Mouse (Mus musculus) MEL (cell line): Measurements from ENCODE around the gene Rab44. TPM values are rescaled to one million over a fixed set of nuclear protein-coding genes. Genes with fewer than 3 reads are reported as not detected.

Experiments
- DNase-seq: peaks from one replicate; pipeline ENCODE4 v3.0.0; 2011; ENCODE audit warnings: low read depth, low spot score
- H3K27ac ChIP-seq: 2 replicates; pipeline ENCODE4 v1.5.1; 2012; ENCODE audit warnings: low read depth, mild to moderate bottlenecking, control low read depth, low read length, moderate library complexity; ENCODE audit not compliant: control insufficient read depth
- H3K27me3 ChIP-seq, 2 experiments: fragments of 150-350 bp in 1 of 2; sonication (generic) in 1 of 2; 2 replicates each; pipeline ENCODE4 v1.6.1; 2012; ENCODE audit warnings: low read length in 2 of 2, mild to moderate bottlenecking in 2 of 2, improper control_type of control experiment in 1 of 2, moderate library complexity in 1 of 2; ENCODE audit not compliant: insufficient read depth in 2 of 2, control insufficient read depth in 1 of 2
- H3K36me3 ChIP-seq, 2 experiments: 2 replicates each; pipeline ENCODE4 v1.6.1; 2012 to 2014; ENCODE audit warnings: low read length in 2 of 2, improper control_type of control experiment in 1 of 2, inconsistent platforms in 1 of 2, mild to moderate bottlenecking in 1 of 2; ENCODE audit not compliant: insufficient read depth in 2 of 2, control insufficient read depth in 1 of 2
- H3K4me1 ChIP-seq, 2 experiments: fragments of 150-350 bp in 1 of 2; sonication (generic) in 1 of 2; 2 replicates each; pipeline ENCODE4 v1.6.1; 2012; ENCODE audit warnings: low read length in 2 of 2, improper control_type of control experiment in 1 of 2, mild to moderate bottlenecking in 1 of 2; ENCODE audit not compliant: insufficient read depth in 2 of 2, control insufficient read depth in 1 of 2
- H3K4me3 ChIP-seq, 2 experiments: fragments of 150-350 bp in 1 of 2; sonication (generic) in 1 of 2; 2 replicates each; pipeline ENCODE4 v1.5.1; 2012; ENCODE audit warnings: low read depth in 2 of 2, low read length in 2 of 2, mild to moderate bottlenecking in 2 of 2, moderate library complexity in 2 of 2, control low read depth in 1 of 2, improper control_type of control experiment in 1 of 2; ENCODE audit not compliant: control insufficient read depth in 1 of 2, insufficient read depth in 1 of 2
- H3K79me2 ChIP-seq: 2 replicates; pipeline ENCODE4 v1.6.1; 2012; ENCODE audit warnings: mild to moderate bottlenecking, low read length, moderate library complexity; ENCODE audit not compliant: control insufficient read depth, poor library complexity, insufficient read depth
- H3K9ac ChIP-seq: 2 replicates; pipeline ENCODE4 v1.6.1; 2012; ENCODE audit warnings: low read depth, mild to moderate bottlenecking, control low read depth, low read length, moderate library complexity; ENCODE audit not compliant: control insufficient read depth, poor library complexity, severe bottlenecking
- H3K9me3 ChIP-seq: fragments of 150-350 bp; sonication (generic); replicated peaks from 2 replicates; pipeline ENCODE4 v1.6.1; 2012; ENCODE audit warnings: mild to moderate bottlenecking, low read length, improper control_type of control experiment, moderate library complexity; ENCODE audit not compliant: insufficient read depth
- E2F4 ChIP-seq: IDR thresholded peaks from 2 replicates; pipeline ENCODE4 v1.6.1; 2011; ENCODE audit warnings: low read depth, low read length, improper control_type of control experiment, borderline replicate concordance
- JUND ChIP-seq: IDR thresholded peaks from 2 replicates; pipeline ENCODE4 v1.6.1; 2011; ENCODE audit warnings: low read depth, mild to moderate bottlenecking, improper control_type of control experiment, low read length
- MAZ ChIP-seq: IDR thresholded peaks from 2 replicates; pipeline ENCODE4 v1.6.1; 2012; ENCODE audit warnings: low read depth, mild to moderate bottlenecking, inconsistent platforms, low read length, improper control_type of control experiment
- MEF2A ChIP-seq: IDR thresholded peaks from 2 replicates; pipeline ENCODE4 v1.6.1; 2014; ENCODE audit warnings: low read depth, mild to moderate bottlenecking, inconsistent platforms, low read length, improper control_type of control experiment; ENCODE audit not compliant: poor library complexity, insufficient replicate concordance, severe bottlenecking; ENCODE audit errors: extremely low read depth
- MYB ChIP-seq: IDR thresholded peaks from 2 replicates; pipeline ENCODE4 v1.6.1; 2011; ENCODE audit warnings: mild to moderate bottlenecking, low read depth, low read length, improper control_type of control experiment
- NELFE ChIP-seq: IDR thresholded peaks from 2 replicates; pipeline ENCODE4 v1.6.1; 2011; ENCODE audit warnings: low read depth, low read length, improper control_type of control experiment
- POLR2A ChIP-seq, 2 experiments: IDR thresholded peaks; 2 replicates each; pipeline ENCODE4 v1.6.1; 2011 to 2012; ENCODE audit warnings: low read length in 2 of 2, mild to moderate bottlenecking in 2 of 2, control low read depth in 1 of 2, improper control_type of control experiment in 1 of 2, low read depth in 1 of 2, moderate library complexity in 1 of 2; ENCODE audit not compliant: control insufficient read depth in 1 of 2, insufficient read depth in 1 of 2, poor library complexity in 1 of 2
- SIN3A ChIP-seq: IDR thresholded peaks from 2 replicates; pipeline ENCODE4 v1.6.1; 2012; ENCODE audit warnings: low read length, improper control_type of control experiment, inconsistent platforms
- USF1 ChIP-seq: IDR thresholded peaks from 2 replicates; pipeline ENCODE4 v1.6.1; 2014; ENCODE audit warnings: low read depth, mild to moderate bottlenecking, inconsistent platforms, low read length, improper control_type of control experiment, moderate library complexity
- USF2 ChIP-seq, 2 experiments: IDR thresholded peaks; 2 replicates each; pipeline ENCODE4 v1.6.1; 2011 to 2012; ENCODE audit warnings: improper control_type of control experiment in 2 of 2, low read length in 2 of 2, borderline replicate concordance in 1 of 2, inconsistent platforms in 1 of 2, low read depth in 1 of 2, mild to moderate bottlenecking in 1 of 2; ENCODE audit not compliant: insufficient read depth in 1 of 2
- ZMIZ1 ChIP-seq: IDR thresholded peaks from 2 replicates; pipeline ENCODE4 v1.6.1; 2012; ENCODE audit warnings: low read depth, mild to moderate bottlenecking, inconsistent platforms, low read length, improper control_type of control experiment, moderate library complexity
- ZNF384 ChIP-seq: IDR thresholded peaks from 2 replicates; pipeline ENCODE4 v1.6.1; 2012; ENCODE audit warnings: low read depth, mild to moderate bottlenecking, inconsistent platforms, low read length, improper control_type of control experiment
- polyA plus RNA-seq, 2 experiments: library from polyadenylated mRNA; stranded (reverse) in 1 of 2; unstranded in 1 of 2; fragments of >175 nt in 1 of 2; fragments of >200 nt in 1 of 2; gene quantifications; 2 replicates each; pipeline versions ENCODE4 v1.2.1 to v1.2.4; 2012; ENCODE audit warnings: low replicate concordance in 2 of 2, low read depth in 1 of 2; ENCODE audit not compliant: insufficient read length in 2 of 2, insufficient read depth in 1 of 2, missing spikeins in 1 of 2
- total RNA-seq: library from RNA; depleted of rRNA; stranded (reverse); fragments of 300-350 nt; gene quantifications from 2 replicates; pipeline ENCODE4 v1.2.3, GENCODE M21; 2012

Gene Rab44
- total and polyA plus RNA-seq, 3 experiments, result 7.0 to 9.5 TPM; not detected in 1

DNA sequence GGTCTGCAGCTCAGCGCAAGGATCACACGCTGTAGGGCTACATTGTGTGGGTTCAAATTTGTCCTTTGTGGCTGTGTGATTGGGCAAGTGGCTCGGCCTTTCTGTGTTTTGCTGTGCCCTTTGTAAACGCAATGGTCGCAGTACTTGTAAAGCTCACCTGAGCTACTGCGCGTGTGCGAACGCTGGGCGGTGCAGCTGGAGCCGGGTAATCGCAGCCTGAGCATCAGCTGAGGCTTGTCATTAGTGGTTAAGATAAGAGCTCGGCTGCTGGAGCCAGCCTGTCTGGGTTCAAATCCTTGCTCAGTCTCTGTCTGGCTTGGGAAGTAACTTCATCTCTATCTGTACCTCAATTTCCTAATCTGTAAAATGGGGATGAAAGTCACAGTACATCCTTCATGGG is 39.9 kb upstream of the Rab44 start (continued):
- TF ChIP-seq USF2 (IDR thresholded peaks at IDR 0.05; ENCODE audit: borderline replicate concordance in 1 of 2, insufficient read depth in 1 of 2, low read depth in 1 of 2, low read length in 2 of 2), result no peak

DNA sequence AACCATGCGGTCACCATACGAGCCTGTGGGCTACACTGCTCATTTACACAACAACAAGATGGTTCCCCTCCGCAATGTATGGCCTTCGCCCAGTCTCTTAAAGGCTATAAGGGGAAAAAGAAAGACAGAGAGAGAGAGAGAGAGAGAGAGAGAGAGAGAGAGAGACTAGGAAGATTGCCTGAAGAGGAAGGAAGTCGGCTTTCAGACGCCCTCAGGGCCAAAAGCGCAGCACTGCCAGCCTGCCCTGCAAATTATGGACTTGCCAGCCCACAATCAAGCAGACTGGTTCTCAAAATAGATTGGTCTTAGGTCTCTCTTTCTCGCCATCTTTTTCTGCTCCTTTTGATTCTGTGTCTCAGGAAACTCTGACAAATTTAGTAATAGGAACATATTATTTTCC is 37.7 kb upstream of the Rab44 start:
- Histone ChIP-seq H3K4me1 (peaks cover 10 to 19% of the 10 kb centered on the region in 2 experiments), H3K79me2 (no peaks in the 10 kb centered on the region; the same call in 1 of the 2 replicates), H3K36me3 (peaks cover 0 to 13% of the 10 kb centered on the region in 2 experiments; a peak in 2 of 4 replicates)
- TF ChIP-seq JUND (peak; percentile 81), USF1 (no peak), E2F4 (no peak)
- TF ChIP-seq, all 39 proteins: peak for 1
- no peak for DNase-seq
- Histone ChIP-seq H3K4me3 (no peak overlapping the region), H3K27me3 (no peaks in the 10 kb centered on the region), H3K27ac (no peak overlapping the region), H3K9me3 (no peaks in the 10 kb centered on the region), H3K9ac (no peak overlapping the region)

DNA sequence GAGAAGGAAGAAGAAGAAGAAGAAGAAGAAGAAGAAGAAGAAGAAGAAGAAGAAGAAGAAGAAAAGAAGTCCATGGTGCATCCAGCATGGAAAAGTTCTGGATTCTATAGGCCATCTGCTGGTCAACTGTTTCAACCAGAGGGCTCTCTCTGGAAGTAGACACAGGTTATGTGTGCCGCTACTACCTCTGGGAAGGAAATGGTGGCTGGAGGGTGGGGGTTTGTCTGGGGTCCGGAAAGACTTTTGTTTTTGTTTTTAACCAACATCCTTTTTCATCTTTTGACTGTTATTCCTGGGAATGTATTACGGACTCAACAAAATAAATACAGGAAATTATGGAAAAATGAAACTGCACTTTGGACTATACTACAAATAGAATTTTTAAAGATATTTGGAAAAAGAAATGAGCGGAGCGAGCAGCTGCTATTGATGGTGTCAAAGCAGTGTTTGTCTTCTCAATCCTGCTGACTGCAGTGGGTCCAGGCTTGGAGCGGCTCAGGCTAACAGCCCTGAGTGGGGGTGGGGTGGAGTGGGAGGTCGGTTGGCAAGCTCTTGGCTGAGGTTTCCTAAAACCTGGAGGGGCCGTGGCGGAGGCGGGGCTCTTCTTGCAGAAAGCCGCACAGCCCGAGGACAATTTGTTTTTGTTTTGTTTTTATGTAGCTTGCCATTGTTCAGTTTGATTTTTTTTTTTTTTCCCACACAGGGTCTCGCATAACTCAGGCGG is 36.0 kb upstream of the Rab44 start:
- TF ChIP-seq MYB, result no peak
- TF ChIP-seq ZNF384, result no peak; the same call in 1 of the 2 replicates
- peak; percentile 2; the same call in 1 of the 2 replicates for TF ChIP-seq NELFE
- TF ChIP-seq ZMIZ1, result no peak
- TF ChIP-seq POLR2A (IDR thresholded peaks at IDR 0.05; ENCODE audit: control insufficient read depth in 1 of 2, insufficient read depth in 1 of 2, low read depth in 1 of 2, low read length in 2 of 2, poor library complexity in 1 of 2), result 0 out of 4 replicates have a peak, but pooled peaks of 1 of the 2 experiments have one; percentile 33
- TF ChIP-seq SIN3A, result no peak
- TF ChIP-seq MEF2A, result no peak
- no peak for TF ChIP-seq MAZ
- H3K9ac ChIP-seq, result peak overlapping the region; percentile 88
- peak; percentile 57 for DNase-seq
- peak overlapping the region; percentile 74 to 87 for H3K4me3 ChIP-seq
- peaks cover 5% of the 10 kb centered on the region; the same call in 1 of the 2 replicates for H3K79me2 ChIP-seq
- H3K4me1 ChIP-seq, result peaks cover 12 to 23% of the 10 kb centered on the region in 2 experiments
- H3K36me3 ChIP-seq, result peaks cover 0 to 15% of the 10 kb centered on the region in 2 experiments; a peak in 2 of 4 replicates
- no peaks in the 10 kb centered on the region for H3K27me3 ChIP-seq
- no peaks in the 10 kb centered on the region for H3K9me3 ChIP-seq
- peak overlapping the region; percentile 80 for H3K27ac ChIP-seq
